Mouse (Mus musculus): ENCODE results near the gene Tjp2. TPM values are rescaled to one million over a fixed set of nuclear protein-coding genes. Genes with fewer than 3 reads are reported as not detected.
A peak's percentile ranks its signal among the peaks of the same experiment; 100 is the strongest.

Gene Tjp2
- polyA plus RNA-seq, 1 experiment = 19.3 TPM

GRCm38 (mm10) chr19:24155395-24156066, 69.3 kb downstream of the Tjp2 start:
- Histone ChIP-seq H3K4me3 (ENCODE audit: control insufficient read depth, low read depth, low read length) (no peak overlapping the region), H3K36me3 (ENCODE audit: control insufficient read depth, insufficient read depth, low read length) (no peaks in the 10 kb centered on the region), H3K27me3 (ENCODE audit: control insufficient read depth, insufficient read depth, low read length) (no peaks in the 10 kb centered on the region), H3K27ac (ENCODE audit: control insufficient read depth, insufficient read depth, low read depth, low read length) (no peak overlapping the region), H3K4me1 (ENCODE audit: control insufficient read depth, insufficient read depth, low read length) (no peaks in the 10 kb centered on the region)
- TF ChIP-seq POLR2A (IDR thresholded peaks at IDR 0.05; ENCODE audit: control insufficient read depth, low read depth, low read length) = no peak
- no peak for TF ChIP-seq CTCF (IDR thresholded peaks at IDR 0.05; ENCODE audit: control insufficient read depth, insufficient read depth, insufficient replicate concordance, low read depth, low read length)

GRCm38 (mm10) chr19:24153266-24154023, 71.4 kb downstream of the Tjp2 start:
- H3K4me3 ChIP-seq (ENCODE audit: control insufficient read depth, low read depth, low read length) = no peak overlapping the region
- TF ChIP-seq POLR2A (IDR thresholded peaks at IDR 0.05; ENCODE audit: control insufficient read depth, low read depth, low read length) (no peak), CTCF (IDR thresholded peaks at IDR 0.05; ENCODE audit: control insufficient read depth, insufficient read depth, insufficient replicate concordance, low read depth, low read length) (no peak)
- H3K27me3 ChIP-seq (ENCODE audit: control insufficient read depth, insufficient read depth, low read length) = no peaks in the 10 kb centered on the region
- no peaks in the 10 kb centered on the region for H3K4me1 ChIP-seq (ENCODE audit: control insufficient read depth, insufficient read depth, low read length)
- H3K27ac ChIP-seq (ENCODE audit: control insufficient read depth, insufficient read depth, low read depth, low read length) = no peak overlapping the region
- no peaks in the 10 kb centered on the region for H3K36me3 ChIP-seq (ENCODE audit: control insufficient read depth, insufficient read depth, low read length)

GRCm38 (mm10) chr19:24144009-24144408, 80.8 kb downstream of the Tjp2 start:
- Histone ChIP-seq H3K4me3 (ENCODE audit: control insufficient read depth, low read depth, low read length) (no peak overlapping the region), H3K27me3 (ENCODE audit: control insufficient read depth, insufficient read depth, low read length) (no peaks in the 10 kb centered on the region), H3K36me3 (ENCODE audit: control insufficient read depth, insufficient read depth, low read length) (no peaks in the 10 kb centered on the region), H3K27ac (ENCODE audit: control insufficient read depth, insufficient read depth, low read depth, low read length) (no peak overlapping the region), H3K4me1 (ENCODE audit: control insufficient read depth, insufficient read depth, low read length) (peaks cover 2% of the 10 kb centered on the region)
- TF ChIP-seq POLR2A (IDR thresholded peaks at IDR 0.05; ENCODE audit: control insufficient read depth, low read depth, low read length) (no peak), CTCF (IDR thresholded peaks at IDR 0.05; ENCODE audit: control insufficient read depth, insufficient read depth, insufficient replicate concordance, low read depth, low read length) (no peak)

- Histone ChIP-seq H3K36me3 (ENCODE audit: control insufficient read depth, insufficient read depth, low read length) (no peaks in the 10 kb centered on the region), H3K4me1 (ENCODE audit: control insufficient read depth, insufficient read depth, low read length) (peaks cover 2% of the 10 kb centered on the region), H3K27me3 (ENCODE audit: control insufficient read depth, insufficient read depth, low read length) (no peaks in the 10 kb centered on the region), H3K27ac (ENCODE audit: control insufficient read depth, insufficient read depth, low read depth, low read length) (no peak overlapping the region; the same call in 1 of the 2 replicates), H3K4me3 (ENCODE audit: control insufficient read depth, low read depth, low read length) (no peak overlapping the region; the same call in 1 of the 2 replicates)
- TF ChIP-seq POLR2A (IDR thresholded peaks at IDR 0.05; ENCODE audit: control insufficient read depth, low read depth, low read length) (0 out of 2 replicates have a peak, but pooled peaks have one; percentile 10), CTCF (IDR thresholded peaks at IDR 0.05; ENCODE audit: control insufficient read depth, insufficient read depth, insufficient replicate concordance, low read depth, low read length) (no peak)
These were observed 82.2 kb downstream of the Tjp2 start for GRCm38 (mm10) chr19:24142621-24143061.

GRCm38 (mm10) chr19:24140298-24140697, 84.5 kb downstream of the Tjp2 start:
- no peak overlapping the region for H3K27ac ChIP-seq (ENCODE audit: control insufficient read depth, insufficient read depth, low read depth, low read length)
- H3K27me3 ChIP-seq (ENCODE audit: control insufficient read depth, insufficient read depth, low read length) = no peaks in the 10 kb centered on the region

GRCm38 (mm10) chr19:24137392-24137791, 87.4 kb downstream of the Tjp2 start:
- no peaks in the 10 kb centered on the region; the same call in 1 of the 2 replicates for H3K4me1 ChIP-seq (ENCODE audit: control insufficient read depth, insufficient read depth, low read length)
- no peaks in the 10 kb centered on the region for H3K36me3 ChIP-seq (ENCODE audit: control insufficient read depth, insufficient read depth, low read length)
- H3K4me3 ChIP-seq (ENCODE audit: control insufficient read depth, low read depth, low read length) = no peak overlapping the region
- no peak for TF ChIP-seq POLR2A (IDR thresholded peaks at IDR 0.05; ENCODE audit: control insufficient read depth, low read depth, low read length)
- TF ChIP-seq CTCF (IDR thresholded peaks at IDR 0.05; ENCODE audit: control insufficient read depth, insufficient read depth, insufficient replicate concordance, low read depth, low read length) = no peak
- no peaks in the 10 kb centered on the region for H3K27me3 ChIP-seq (ENCODE audit: control insufficient read depth, insufficient read depth, low read length)
- no peak overlapping the region for H3K27ac ChIP-seq (ENCODE audit: control insufficient read depth, insufficient read depth, low read depth, low read length)

More at GRCm38 (mm10) chr19:24140298-24140697, 84.5 kb downstream of the Tjp2 start:
- Histone ChIP-seq H3K4me1 (ENCODE audit: control insufficient read depth, insufficient read depth, low read length) (no peaks in the 10 kb centered on the region; the same call in 1 of the 2 replicates), H3K36me3 (ENCODE audit: control insufficient read depth, insufficient read depth, low read length) (no peaks in the 10 kb centered on the region), H3K4me3 (ENCODE audit: control insufficient read depth, low read depth, low read length) (no peak overlapping the region)
- TF ChIP-seq CTCF (IDR thresholded peaks at IDR 0.05; ENCODE audit: control insufficient read depth, insufficient read depth, insufficient replicate concordance, low read depth, low read length) (no peak), POLR2A (IDR thresholded peaks at IDR 0.05; ENCODE audit: control insufficient read depth, low read depth, low read length) (no peak)

GRCm38 (mm10) chr19:24134991-24135390, 89.8 kb downstream of the Tjp2 start:
- TF ChIP-seq POLR2A (IDR thresholded peaks at IDR 0.05; ENCODE audit: control insufficient read depth, low read depth, low read length) (no peak), CTCF (IDR thresholded peaks at IDR 0.05; ENCODE audit: control insufficient read depth, insufficient read depth, insufficient replicate concordance, low read depth, low read length) (no peak)
- Histone ChIP-seq H3K27me3 (ENCODE audit: control insufficient read depth, insufficient read depth, low read length) (no peaks in the 10 kb centered on the region), H3K4me1 (ENCODE audit: control insufficient read depth, insufficient read depth, low read length) (peaks cover 3% of the 10 kb centered on the region), H3K36me3 (ENCODE audit: control insufficient read depth, insufficient read depth, low read length) (no peaks in the 10 kb centered on the region), H3K27ac (ENCODE audit: control insufficient read depth, insufficient read depth, low read depth, low read length) (no peak overlapping the region), H3K4me3 (ENCODE audit: control insufficient read depth, low read depth, low read length) (no peak overlapping the region)

All from testis, adult 2 months (tissue).